Mouse (Mus musculus) midbrain, embryonic 14.5 days (tissue): ENCODE data around the gene Vasp. TPM values are rescaled to one million over a fixed set of nuclear protein-coding genes. Genes with fewer than 3 reads are reported as not detected.

ENCODE experiments used
- ATAC-seq: fragments of 200-750 bp; cut with Nextera tagmentation; 2 replicates; pipeline ENCODE4 v1.8.0; 2017; ENCODE audit warnings: moderate number of reproducible peaks, moderate library complexity; ENCODE audit not compliant: low FRiP score, low TSS enrichment
- DNase-seq: peaks from one replicate; pipeline ENCODE4 v3.0.0-alpha.2; 2015
- H3K27ac ChIP-seq: fragments of 300-500 bp; sonication (generic); replicated peaks from 2 replicates; pipeline ENCODE4 v1.5.1; 2014; ENCODE audit warnings: mild to moderate bottlenecking, low read depth, low read length, moderate library complexity
- H3K27me3 ChIP-seq: fragments of 300-500 bp; sonication (generic); 2 replicates; pipeline ENCODE4 v1.6.1; 2014; ENCODE audit warnings: low read length, control low read depth, mixed read lengths; ENCODE audit not compliant: control insufficient read depth, insufficient read depth
- H3K36me3 ChIP-seq: fragments of 300-500 bp; sonication (generic); 2 replicates; pipeline ENCODE4 v1.6.1; 2014; ENCODE audit warnings: low read length, control low read depth; ENCODE audit not compliant: control insufficient read depth, insufficient read depth
- H3K4me1 ChIP-seq: fragments of 300-500 bp; sonication (generic); 2 replicates; pipeline ENCODE4 v1.6.1; 2014; ENCODE audit warnings: mild to moderate bottlenecking, antibody characterized with exemption, low read length, control low read depth; ENCODE audit not compliant: control insufficient read depth, insufficient read depth
- H3K4me2 ChIP-seq: fragments of 300-500 bp; sonication (generic); 2 replicates; pipeline ENCODE4 v1.6.1; 2014; ENCODE audit warnings: mild to moderate bottlenecking, low read length, moderate library complexity
- H3K4me3 ChIP-seq: fragments of 300-500 bp; sonication (generic); replicated peaks from 2 replicates; pipeline ENCODE4 v1.5.1; 2014; ENCODE audit warnings: low read depth, low read length
- H3K9ac ChIP-seq: fragments of 300-500 bp; sonication (generic); replicated peaks from 2 replicates; pipeline ENCODE4 v1.6.1; 2014; ENCODE audit warnings: mild to moderate bottlenecking, low read length, moderate library complexity
- H3K9me3 ChIP-seq: fragments of 300-500 bp; sonication (generic); 2 replicates; pipeline ENCODE4 v1.6.1; 2016; ENCODE audit warnings: low read length, control low read depth, mixed read lengths; ENCODE audit not compliant: control insufficient read depth
- WGBS: fragments of 180-500 bp; shearing (Covaris S2); extraction: QIAGEN DNeasy Blood & Tissue Kit; methylation state at CpG from one replicate; pipeline ENCODE4 v1.1.7; 2014; 5-methylcytosine and 5-hydroxymethylcytosine counted together
- polyA plus RNA-seq: library from polyadenylated mRNA; unstranded; fragments of >200 nt; fragmentation: Nextera tagmentation; extraction: Ambion mirVana; gene quantifications from 2 replicates; pipeline ENCODE4 v1.2.1, GENCODE M21; 2014

Gene Vasp
- polyA plus RNA-seq, 1 experiment from 2014 or later = 28.9 TPM

DNA sequence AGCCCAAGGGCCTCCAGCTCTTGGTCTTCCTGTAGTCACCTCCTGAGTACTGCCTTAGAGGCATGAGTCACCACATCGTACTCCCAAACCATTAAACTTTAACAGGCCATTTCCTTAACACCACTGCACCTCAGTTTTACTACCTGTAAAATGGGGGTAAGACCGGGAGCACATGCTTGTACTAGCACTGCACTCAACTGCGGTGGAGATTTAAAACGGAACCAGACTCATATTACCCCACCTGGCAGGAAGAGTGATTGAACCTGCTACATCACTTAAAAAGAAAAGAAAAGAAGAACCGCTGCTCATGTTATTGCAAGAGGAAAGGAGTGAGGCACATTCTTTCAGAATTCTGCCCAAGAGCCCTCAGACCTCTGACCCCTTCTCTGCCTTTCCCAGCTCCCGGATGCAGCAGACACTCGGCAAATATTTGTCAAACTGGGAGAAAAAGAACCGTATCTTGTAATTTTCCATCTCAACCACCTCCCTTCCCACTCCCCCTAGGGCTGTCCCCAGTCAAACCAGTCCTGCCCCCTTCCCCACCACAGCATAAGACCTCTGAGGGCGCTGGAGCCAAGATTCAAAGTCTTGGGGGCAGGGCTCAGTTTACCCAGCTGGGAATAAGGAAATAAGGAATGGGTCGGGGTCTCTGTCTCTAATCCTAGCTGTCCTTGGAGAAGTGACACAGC, 2.5 kb downstream of the Vasp start:
- Histone ChIP-seq H3K27ac (no peak overlapping the region), H3K27me3 (no peaks in the 10 kb centered on the region), H3K4me3 (peak overlapping the region; percentile 94), H3K4me2 (peak overlapping the region; percentile 90), H3K9ac (peak overlapping the region; percentile 82; the same call in 1 of the 2 replicates), H3K9me3 (no peaks in the 10 kb centered on the region), H3K36me3 (peaks cover 15% of the 10 kb centered on the region), H3K4me1 (peaks cover 16% of the 10 kb centered on the region)
- ATAC-seq (no peak), DNase-seq (no peak)
- WGBS = 63% methylated on average over 10 of the region's 10 CpGs

DNA sequence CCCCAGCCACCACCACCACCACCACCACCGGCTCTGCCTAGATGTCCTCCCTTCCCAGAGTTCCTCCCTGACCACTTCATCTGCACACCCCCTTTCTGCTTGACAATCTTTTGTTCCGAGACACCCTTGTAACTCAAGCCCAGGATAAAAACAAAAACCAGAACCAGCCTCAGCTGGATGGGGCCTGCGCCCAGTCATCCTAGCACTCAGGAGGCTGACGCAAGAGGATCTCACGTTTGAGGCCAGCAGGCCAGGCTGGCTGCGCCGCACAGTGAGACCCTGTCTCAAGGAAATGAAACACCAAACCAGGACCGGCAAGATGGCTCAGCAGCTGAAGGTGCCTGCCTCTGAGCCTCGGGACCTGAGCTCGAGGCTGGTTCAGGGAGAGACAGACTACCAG, 4.6 kb downstream of the Vasp start:
- H3K27ac ChIP-seq = no peak overlapping the region
- no peaks in the 10 kb centered on the region for H3K27me3 ChIP-seq
- peaks cover 16% of the 10 kb centered on the region for H3K4me1 ChIP-seq
- peaks cover 33% of the 10 kb centered on the region for H3K36me3 ChIP-seq
- H3K4me3 ChIP-seq = no peak overlapping the region
- no peaks in the 10 kb centered on the region for H3K9me3 ChIP-seq
- H3K9ac ChIP-seq = no peak overlapping the region; the same call in 1 of the 2 replicates
- DNase-seq (no peak), ATAC-seq (no peak)
- 79% methylated on average over 10 of the region's 10 CpGs for WGBS
- no peak overlapping the region for H3K4me2 ChIP-seq

DNA sequence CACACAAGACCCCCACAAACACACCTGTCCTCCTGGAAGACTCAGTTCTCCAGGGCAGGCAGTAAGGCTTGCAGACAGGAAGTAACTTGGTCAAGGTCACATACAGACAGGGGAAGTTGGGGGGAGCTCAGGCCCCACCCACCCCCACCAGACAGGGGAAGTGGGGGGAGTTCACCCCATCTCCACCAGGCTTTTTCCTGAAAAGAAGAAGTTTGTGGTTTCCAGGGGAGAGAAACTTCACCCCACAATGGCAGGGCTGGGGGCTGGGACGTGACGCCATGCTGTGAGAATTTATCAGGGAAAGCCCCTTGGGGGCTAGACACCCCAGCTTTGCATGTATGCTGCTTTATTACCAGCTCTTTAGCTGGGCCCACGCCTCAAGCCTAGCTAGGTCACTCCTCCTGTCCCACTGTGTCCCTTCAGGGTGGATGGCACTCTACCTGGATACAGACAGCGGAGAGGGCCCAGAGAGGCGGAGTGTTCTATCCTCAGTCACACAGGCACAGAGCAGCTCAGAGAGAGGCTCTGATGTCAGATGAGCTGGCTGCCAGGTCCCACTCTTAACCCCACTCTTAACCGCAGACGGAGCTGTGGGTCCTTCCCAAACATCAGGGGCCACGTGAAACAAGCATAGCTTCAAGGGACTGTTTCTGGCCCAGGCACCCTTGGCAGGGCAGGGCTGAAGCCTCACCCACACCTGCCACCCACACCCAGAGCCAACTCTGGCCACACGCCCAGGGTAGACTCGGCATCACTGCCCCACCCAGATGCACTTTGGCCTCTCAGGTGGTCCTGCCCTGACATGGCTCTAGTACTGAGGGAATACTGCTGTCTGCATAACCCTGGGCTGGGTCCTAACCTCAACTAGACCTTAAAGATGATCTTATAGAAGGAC, 5.4 kb downstream of the Vasp start:
- Histone ChIP-seq H3K4me3 (no peak overlapping the region), H3K36me3 (peaks cover 41% of the 10 kb centered on the region), H3K4me2 (no peak overlapping the region), H3K9ac (no peak overlapping the region), H3K27ac (no peak overlapping the region), H3K27me3 (no peaks in the 10 kb centered on the region), H3K9me3 (no peaks in the 10 kb centered on the region), H3K4me1 (peaks cover 16% of the 10 kb centered on the region)
- DNase-seq (no peak), ATAC-seq (no peak)
- 87% methylated on average over 10 of the region's 10 CpGs for WGBS

DNA sequence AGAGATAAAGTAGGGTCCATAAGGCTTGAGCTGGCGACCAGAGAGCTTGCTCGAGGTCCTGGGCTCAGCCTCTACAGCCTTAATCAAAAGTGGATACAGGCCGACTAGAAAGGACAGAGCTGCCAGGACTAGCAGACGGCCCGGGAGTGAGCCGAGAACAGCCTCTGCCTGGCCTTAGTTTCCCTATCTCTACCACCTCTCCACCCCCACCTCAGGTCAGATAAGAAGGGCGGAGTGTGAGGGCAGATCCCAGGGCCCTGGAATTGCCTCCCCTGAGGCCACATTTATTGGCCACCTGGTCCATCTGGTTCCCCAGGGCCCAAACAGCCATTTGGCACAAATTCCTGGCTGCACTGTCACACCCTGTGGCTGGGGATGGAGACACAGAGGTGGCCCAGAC, 6.5 kb downstream of the Vasp start:
- no peak overlapping the region for H3K27ac ChIP-seq
- no peak overlapping the region for H3K9ac ChIP-seq
- H3K9me3 ChIP-seq = no peaks in the 10 kb centered on the region
- H3K4me1 ChIP-seq = peaks cover 9% of the 10 kb centered on the region
- ATAC-seq (no peak), DNase-seq (no peak)
- H3K36me3 ChIP-seq = peaks cover 51% of the 10 kb centered on the region
- no peaks in the 10 kb centered on the region for H3K27me3 ChIP-seq
- H3K4me3 ChIP-seq = no peak overlapping the region
- 85% methylated on average over 7 of the region's 7 CpGs for WGBS
- no peak overlapping the region for H3K4me2 ChIP-seq

DNA sequence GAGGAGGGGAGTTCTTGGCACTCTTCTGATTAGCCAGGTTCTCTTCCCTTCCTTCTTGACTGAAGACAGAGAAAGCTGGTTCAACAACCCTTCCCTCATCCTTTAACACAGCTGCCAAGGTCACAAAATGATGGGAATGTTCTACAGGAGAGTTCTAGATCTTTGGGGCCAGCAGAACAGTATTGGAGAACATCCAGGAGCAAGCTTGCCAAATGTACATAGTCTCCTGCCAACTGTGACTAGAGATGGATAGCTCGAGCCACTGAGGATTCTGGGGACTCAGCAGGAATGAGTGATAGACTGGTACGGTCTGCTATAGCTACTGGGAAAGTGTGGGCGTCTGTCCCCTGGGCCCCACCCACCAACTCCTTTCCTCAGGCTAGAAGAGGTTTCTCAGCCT, 13.3 kb downstream of the Vasp start:
- H3K9me3 ChIP-seq = no peaks in the 10 kb centered on the region
- WGBS = 90% methylated on average over 3 of the region's 3 CpGs
- H3K27me3 ChIP-seq = no peaks in the 10 kb centered on the region
- H3K9ac ChIP-seq = no peak overlapping the region
- H3K4me3 ChIP-seq = no peak overlapping the region
- H3K27ac ChIP-seq = no peak overlapping the region
- peaks cover 76% of the 10 kb centered on the region for H3K36me3 ChIP-seq
- ATAC-seq (no peak), DNase-seq (no peak)
- H3K4me1 ChIP-seq = no peaks in the 10 kb centered on the region
- H3K4me2 ChIP-seq = no peak overlapping the region

DNA sequence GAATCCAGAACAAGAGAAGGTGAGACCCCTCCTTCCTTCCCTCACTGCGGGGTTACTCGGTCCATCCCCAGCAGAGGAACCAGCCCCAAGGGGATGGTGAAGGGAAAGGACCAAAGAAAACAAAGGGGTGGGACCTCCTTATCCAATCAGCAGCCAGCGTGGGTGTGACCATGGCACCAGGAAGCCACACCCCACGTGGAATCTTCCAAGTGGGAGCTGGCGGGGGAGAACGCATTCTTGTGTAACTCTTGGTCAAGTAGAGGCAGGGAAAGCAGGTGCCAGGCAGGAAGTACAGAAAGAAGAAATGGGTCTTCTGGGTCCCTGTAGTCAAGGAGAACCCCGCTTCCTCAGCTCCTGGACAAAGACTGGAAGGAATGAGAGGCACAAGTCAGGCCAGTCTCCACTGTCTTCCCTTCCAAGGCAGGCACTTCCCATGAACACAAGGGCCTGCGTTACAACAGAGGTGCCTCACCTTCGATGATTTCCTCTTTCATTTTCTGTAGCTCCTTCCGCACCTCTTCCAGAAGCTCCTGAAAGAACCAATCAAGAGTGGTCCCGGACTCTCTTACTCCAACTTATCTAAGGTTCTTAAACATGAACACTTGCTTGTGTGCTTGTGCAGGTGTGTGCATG, 14.1 kb downstream of the Vasp start:
- no peak overlapping the region for H3K4me2 ChIP-seq
- peak; percentile 62; the same call in 1 of the 2 replicates for ATAC-seq

DNA sequence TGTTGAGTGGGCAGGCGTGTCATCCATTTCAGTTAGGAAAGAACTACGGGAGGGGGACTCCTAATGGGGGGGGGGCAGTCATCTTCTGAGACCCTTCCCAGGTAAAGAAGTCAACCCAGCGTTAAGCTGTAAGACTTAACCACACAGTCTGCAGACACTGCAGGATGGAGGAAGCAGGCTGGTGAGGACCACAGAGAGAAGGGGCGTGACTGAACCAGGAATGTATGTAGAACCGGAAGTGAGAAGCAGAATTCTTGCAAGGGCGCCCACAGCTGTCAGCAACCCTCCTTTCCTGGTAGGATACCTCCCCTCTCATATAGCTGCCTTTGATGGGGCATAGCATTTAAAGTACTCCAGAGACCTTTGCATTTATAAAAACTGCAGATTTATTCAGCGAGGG, 15.1 kb downstream of the Vasp start:
- ATAC-seq = no peak
- Histone ChIP-seq H3K9me3 (no peaks in the 10 kb centered on the region), H3K4me2 (no peak overlapping the region), H3K27me3 (no peaks in the 10 kb centered on the region), H3K27ac (no peak overlapping the region), H3K36me3 (peaks cover 61% of the 10 kb centered on the region), H3K9ac (no peak overlapping the region), H3K4me1 (no peaks in the 10 kb centered on the region), H3K4me3 (no peak overlapping the region)
- no peak for DNase-seq
- 91% methylated on average over 7 of the region's 7 CpGs for WGBS

More for the DNA sequence above, 14.1 kb downstream of the Vasp start:
- no peaks in the 10 kb centered on the region for H3K9me3 ChIP-seq
- H3K27ac ChIP-seq = no peak overlapping the region
- H3K4me3 ChIP-seq = no peak overlapping the region
- H3K9ac ChIP-seq = no peak overlapping the region
- 36% methylated on average over 11 of the region's 11 CpGs for WGBS
- H3K36me3 ChIP-seq = peaks cover 71% of the 10 kb centered on the region
- H3K4me1 ChIP-seq = no peaks in the 10 kb centered on the region
- DNase-seq = peak; percentile 75
- H3K27me3 ChIP-seq = no peaks in the 10 kb centered on the region

DNA sequence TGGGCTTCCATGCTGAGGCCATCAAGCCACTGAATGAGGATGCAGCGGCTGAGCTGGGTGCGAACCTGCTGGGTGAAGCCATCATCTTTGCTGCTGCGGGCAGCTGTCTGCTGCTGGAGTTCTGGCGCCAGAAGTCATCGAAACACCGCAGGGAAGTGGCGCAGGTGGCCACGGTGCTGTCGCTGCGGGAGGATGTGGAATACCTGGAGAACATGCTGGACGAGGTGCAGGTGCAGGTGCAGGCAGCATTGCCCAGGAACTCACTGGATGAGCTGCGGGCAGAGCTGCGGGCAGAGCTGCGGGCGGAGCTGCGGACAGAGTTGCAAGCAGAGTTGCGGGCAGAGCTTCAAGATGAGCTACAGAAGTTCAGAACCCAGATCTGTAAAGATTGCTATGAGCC, 16.2 kb downstream of the Vasp start:
- no peak overlapping the region for H3K9ac ChIP-seq
- peaks cover 50% of the 10 kb centered on the region for H3K36me3 ChIP-seq
- WGBS = 87% methylated on average over 17 of the region's 17 CpGs

More for the DNA sequence above, 16.2 kb downstream of the Vasp start:
- no peak overlapping the region for H3K4me3 ChIP-seq
- H3K27me3 ChIP-seq = no peaks in the 10 kb centered on the region
- H3K27ac ChIP-seq = no peak overlapping the region
- ATAC-seq = no peak
- no peak for DNase-seq
- H3K4me2 ChIP-seq = no peak overlapping the region
- no peaks in the 10 kb centered on the region for H3K9me3 ChIP-seq
- H3K4me1 ChIP-seq = no peaks in the 10 kb centered on the region
